Mouse (Mus musculus) frontal cortex, adult 2 months (tissue): ENCODE data around the gene Gm17490. TPM values are rescaled to one million over a fixed set of nuclear protein-coding genes. Genes with fewer than 3 reads are reported as not detected.
"Not testable (repeated sequence)": the region's sequence is repeated elsewhere in the genome, so short reads cannot be mapped to it uniquely, and the experiment has no call there.

Source experiments
- DNase-seq, 2 experiments: peaks; one replicate each; pipeline ENCODE4 v3.0.0; 2022; ENCODE audit warnings: low spot score in 1 of 2; ENCODE audit errors: extremely low spot score in 1 of 2
- polyA plus RNA-seq: library from polyadenylated mRNA; depleted of rRNA; stranded (reverse); fragments of >200 nt; gene quantifications from 2 replicates; pipeline ENCODE4 v1.2.3, GENCODE M21; 2012; rRNA removed

Gene Gm17490
- polyA plus RNA-seq, 1 experiment = not detected

DNA sequence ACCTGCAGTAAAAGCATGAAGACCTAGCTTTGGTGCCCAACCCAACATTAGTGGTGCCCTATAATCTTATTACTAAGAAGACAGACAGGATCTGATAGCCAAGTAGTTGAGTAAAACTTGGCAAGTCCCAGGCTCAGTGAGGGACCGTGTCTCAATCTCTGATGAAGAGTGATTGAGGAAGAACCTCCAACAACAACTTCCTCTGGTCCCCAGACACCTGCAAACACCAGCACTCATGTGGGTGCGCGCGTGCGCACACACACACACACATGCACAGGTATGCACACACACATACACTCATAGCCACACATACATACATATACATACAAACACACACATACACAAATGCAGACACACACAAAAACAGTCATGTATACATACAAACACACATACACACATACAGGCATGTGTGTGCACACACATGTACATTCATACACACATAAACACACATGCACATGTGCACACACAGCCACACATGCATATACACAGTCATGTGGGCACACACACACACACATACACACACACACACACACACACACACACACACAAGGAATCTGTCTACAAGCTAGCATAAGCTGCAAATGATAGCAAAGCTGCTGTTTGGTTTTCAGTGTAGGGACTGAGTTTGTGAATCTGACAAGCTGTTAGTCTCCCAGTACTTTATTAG is 9.5 kb upstream of the Gm17490 start:
- DNase-seq = no peak

GRCm38 (mm10) chr2:11635035-11635434 is 9.0 kb upstream of the Gm17490 start:
- no peak for DNase-seq

GRCm38 (mm10) chr2:11623726-11624125 is 2.3 kb downstream of the Gm17490 start:
- DNase-seq = no peak

- DNase-seq = no peak
These were observed 2.9 kb downstream of the Gm17490 start for GRCm38 (mm10) chr2:11623173-11623572.

GRCm38 (mm10) chr2:11619598-11619997 is 6.5 kb downstream of the Gm17490 start:
- no peak for DNase-seq

GRCm38 (mm10) chr2:11616846-11617245 is 9.2 kb downstream of the Gm17490 start:
- no peak for DNase-seq

GRCm38 (mm10) chr2:11612939-11613338 is 13.1 kb downstream of the Gm17490 start:
- DNase-seq = not testable (repeated sequence)

DNA sequence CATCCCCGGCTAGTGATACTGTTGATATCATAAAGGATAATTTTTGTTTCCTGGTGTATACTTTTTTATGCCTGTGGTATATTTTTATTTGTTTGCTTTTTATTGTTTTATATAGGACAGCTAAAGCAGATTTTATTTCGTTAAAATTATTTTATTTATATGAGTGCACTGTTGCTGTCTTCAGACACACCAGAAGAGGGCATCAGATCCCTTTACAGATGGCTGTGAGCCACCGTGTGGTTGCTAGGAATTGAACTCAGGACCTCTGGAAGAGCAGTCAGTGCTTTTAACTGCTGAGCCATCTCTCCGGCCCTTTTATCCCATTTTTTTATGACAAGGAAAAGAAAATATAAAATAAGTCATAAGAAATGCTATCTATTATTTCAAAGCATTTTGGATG is 19.3 kb downstream of the Gm17490 start:
- DNase-seq = not testable (repeated sequence)

DNA sequence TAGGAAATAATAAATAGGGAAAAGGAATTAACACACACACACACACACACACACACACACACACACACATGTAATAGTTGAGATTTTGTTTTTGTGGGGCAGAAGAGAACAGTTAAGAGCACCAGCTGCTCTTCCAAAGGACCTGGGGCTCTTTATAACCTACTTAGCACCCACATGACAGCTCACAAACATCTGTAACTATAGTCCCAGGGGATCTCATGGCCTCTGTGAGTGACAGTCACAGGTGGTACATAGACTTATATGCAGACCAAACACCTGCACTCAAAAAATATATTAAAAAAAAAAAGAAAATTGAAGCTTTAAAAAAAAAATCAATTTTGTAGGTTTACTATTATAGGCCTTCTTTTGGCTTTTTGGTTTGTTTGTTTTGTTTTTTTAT is 21.2 kb downstream of the Gm17490 start:
- DNase-seq = no peak

DNA sequence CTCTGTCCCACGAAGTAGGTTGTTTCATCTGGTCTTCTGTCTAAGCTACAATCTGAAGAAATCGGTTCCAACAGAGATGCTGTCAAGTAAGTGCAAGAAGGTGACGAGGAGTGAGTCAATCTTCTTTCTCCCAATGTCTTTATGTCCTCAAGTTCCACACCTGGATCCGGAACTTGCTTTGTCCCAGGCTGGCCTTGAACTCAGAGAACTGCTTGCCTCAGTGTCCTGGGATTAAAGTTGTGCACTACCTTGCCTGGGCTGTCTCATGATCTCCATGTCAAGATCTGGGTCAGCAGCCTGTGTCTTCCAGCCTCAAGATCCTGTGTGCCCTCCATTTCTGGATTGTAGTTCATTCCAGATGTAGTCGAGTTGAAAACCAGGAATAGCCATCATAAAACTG is 22.0 kb downstream of the Gm17490 start, which contains the start of gene Rbm17:
Gene Rbm17, minus strand, starts transcription at position 101 of the 400 bp plus-strand sequence.
- DNase-seq = no peak

DNA sequence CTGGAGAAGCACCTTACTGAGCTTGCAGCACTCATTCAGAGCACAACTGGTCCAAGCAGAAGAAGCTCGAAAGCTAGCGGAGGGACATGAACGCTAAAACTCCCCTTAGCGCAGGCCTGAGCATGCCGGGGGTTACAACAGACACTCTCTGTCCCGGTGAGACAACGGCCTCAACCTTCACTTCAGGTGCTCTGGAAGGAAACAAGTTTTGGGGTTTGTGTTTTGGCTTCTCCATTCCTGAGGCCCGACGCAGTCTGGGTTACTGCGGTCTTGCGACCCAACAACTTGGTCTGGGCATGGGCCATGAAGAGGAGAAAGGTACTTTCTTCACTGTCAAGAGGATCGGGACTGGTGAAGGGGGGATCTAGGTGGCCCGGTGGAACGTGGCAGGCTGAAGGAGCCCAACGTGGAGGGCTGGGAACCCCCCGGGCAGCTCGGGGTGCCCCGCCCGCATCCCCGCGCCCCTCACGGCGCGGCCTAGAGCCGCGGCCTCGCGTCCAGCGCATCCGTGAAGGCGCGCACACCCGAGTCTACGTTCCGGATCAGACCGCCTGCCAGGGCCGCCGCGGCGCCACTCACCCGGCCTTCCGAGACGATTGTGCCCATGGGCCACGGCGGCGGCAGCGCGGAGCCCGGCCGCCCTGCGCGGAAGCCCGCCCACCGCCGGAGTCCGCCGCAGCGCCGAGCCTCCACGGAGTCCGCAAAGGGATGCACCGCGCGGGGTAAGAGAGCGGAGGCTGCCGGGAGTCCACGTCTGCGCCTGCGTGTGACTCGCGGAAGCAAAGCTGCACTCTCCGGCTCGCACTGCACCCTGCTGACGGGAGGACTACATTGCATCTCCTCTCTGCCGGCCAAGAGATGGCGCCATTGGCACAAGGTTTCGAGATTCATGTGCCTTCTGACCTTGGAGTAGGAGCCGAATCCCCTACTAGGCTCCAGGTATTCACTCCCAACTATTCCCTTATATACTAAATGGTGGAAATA is 23.3 kb downstream of the Gm17490 start:
- peak; percentile 88 to 98 for DNase-seq

DNA sequence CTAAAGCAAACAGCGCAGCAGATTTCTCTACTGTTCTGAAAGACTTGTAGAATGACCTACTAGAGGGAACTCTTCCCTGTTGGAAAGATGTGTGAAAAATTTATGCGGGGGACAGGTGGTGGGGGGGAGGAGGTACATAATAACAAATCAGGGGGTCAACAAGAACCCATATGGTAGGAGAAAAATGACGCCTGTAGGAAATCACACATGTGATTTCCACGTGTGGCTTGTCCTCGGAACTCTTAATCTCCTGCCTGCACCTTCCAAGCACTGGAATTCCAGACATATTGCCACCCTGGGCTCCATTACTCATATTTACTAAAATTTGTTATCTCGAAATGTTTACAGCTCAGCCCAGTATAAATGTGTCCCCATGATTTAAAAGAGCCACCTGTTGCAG is 24.3 kb downstream of the Gm17490 start:
- no peak for DNase-seq

GRCm38 (mm10) chr2:11597906-11598305 is 28.2 kb downstream of the Gm17490 start:
- no peak for DNase-seq

DNA sequence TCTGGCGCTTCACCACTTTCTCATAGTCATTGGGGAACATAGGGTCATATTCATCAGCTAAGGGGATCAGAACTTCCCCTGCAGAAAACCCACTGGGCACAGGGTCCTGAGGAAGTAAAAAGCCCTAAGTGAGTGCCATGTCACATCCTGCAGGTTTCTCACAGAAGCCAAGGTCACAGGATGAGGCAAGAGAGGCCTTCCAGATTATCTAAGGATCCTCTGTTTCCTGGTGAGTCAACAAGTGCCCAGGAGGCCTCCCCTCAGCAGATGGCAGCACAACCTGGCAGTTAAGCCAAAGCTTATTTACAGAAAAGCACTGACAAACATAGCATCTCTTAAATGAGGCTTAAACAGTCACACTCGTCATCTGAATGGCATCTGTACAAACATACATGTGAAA is 29.4 kb downstream of the Gm17490 start:
- DNase-seq = no peak

DNA sequence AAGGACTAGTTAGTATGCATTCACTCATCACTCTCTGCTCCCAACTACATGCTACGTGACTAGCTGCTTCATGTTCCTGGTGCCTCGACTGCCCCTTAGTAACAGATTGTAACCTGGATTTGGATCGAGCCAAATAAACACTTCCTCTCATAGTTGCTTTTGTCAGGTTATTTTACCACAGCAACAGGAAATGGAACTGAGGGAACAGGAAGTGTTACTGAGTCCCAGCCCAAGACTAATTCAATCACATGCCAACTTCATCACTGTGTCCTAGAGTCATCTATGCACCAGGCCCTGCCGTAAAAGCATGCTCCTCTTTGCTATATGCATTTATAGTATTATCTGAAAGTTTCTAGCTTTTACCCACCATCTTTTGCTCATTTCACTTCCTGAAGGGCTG is 38.1 kb downstream of the Gm17490 start:
- no peak for DNase-seq

DNA sequence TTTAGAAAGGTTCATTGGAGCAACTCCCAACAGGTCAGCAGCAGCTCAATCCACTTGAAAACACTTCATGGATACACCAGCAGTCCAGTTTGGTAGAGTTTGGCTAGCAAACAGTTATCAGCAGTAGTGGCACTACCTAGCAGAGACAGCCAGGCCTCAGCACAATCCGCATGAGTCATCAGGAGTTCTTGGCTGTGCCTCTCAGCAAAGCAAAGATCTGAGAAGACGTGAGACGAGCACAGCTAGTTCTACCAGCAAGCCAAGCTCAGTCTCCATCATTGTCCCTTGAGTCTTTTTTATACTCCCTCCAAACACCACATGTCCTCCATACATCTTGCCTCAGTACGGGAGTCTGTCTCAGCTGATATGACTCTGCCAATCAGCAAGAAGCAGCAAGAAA is 46.7 kb downstream of the Gm17490 start:
- no peak for DNase-seq

DNA sequence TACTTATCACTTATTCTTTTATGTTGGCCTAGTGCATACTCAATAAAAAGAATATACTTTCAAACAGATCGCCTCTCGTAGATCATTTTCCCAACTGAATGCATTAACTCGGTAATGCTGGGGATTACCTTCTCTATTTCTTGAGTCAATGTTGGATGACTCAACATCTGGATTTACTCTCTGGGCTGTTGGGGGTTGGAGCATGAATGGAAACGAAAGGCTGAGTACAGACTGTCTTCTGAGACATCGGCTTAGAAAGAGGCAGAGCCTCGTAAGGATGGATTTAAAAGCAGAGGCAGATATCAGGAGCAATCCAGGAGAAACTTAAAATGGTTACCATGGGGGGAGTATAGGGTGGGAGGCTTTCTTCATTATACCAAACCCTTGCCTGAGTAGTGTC is 47.9 kb downstream of the Gm17490 start:
- DNase-seq = no peak

Other genes starting within 250 kb of the Gm17490 start
- gene Pfkfb3, start 72.2 kb downstream of the Gm17490 start, polyA plus RNA-seq = 20.1 and 21.5 TPM in 2 replicates
- gene Rbm17, start 22.1 kb downstream of the Gm17490 start, polyA plus RNA-seq = 103 and 109 TPM in 2 replicates
- 0.20 and 0.25 TPM in 2 replicates for gene Il2ra, start 16.5 kb upstream of the Gm17490 start, polyA plus RNA-seq
- gene Il15ra, start 79.0 kb upstream of the Gm17490 start, polyA plus RNA-seq = 14.7 and 16.7 TPM in 2 replicates
- 91.4 and 95.3 TPM in 2 replicates for gene Fbh1, start 151.3 kb upstream of the Gm17490 start, polyA plus RNA-seq
- 105 and 114 TPM in 2 replicates for gene Ankrd16, start 151.6 kb upstream of the Gm17490 start, polyA plus RNA-seq